Mouse (Mus musculus): ENCODE measurements at regions not wholly inside any gene's neighbourhood (a gene's known extent, or its start where the extent isn't known, plus 50 kb on each side); places are given as distances from the start of the nearest gene placed in this dataset.
"Not testable (repeated sequence)": the region's sequence is repeated elsewhere in the genome, so short reads cannot be mapped to it uniquely, and the experiment has no call there.

DNA sequence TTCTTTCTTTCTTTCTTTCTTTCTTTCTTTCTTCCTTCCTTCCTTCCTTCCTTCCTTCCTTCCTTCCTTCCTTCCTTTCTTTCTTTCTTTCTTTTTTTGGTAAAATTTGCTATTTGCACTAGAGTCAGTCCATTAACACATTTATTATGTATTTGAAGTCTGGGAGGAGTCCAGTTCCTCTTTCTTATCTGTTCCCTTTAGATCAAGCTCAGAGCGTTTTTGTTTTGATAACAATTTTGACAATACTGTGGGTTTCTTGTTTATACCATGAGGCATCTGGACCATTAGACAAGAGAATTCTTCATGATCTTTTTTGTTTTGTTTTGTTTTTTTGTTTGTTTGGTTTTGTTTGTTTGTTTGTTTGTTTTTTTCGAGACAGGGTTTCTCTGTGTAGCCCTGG, 52.3 kb upstream of the Cttnbp2 start:
- not testable (repeated sequence) for TF ChIP-seq POLR2A (IDR thresholded peaks at IDR 0.05; ENCODE audit: borderline replicate concordance, insufficient read depth, low read length); CTCF (IDR thresholded peaks at IDR 0.05; ENCODE audit: borderline replicate concordance, insufficient read depth, low read depth, low read length)

Data from cerebellum, adult 2 months (tissue).